Mouse (Mus musculus) midbrain, embryonic 15.5 days (tissue): ENCODE measurements around the gene Mup1. TPM values are rescaled to one million over a fixed set of nuclear protein-coding genes. Genes with fewer than 3 reads are reported as not detected.
"Not testable (repeated sequence)": the region's sequence is repeated elsewhere in the genome, so short reads cannot be mapped to it uniquely, and the experiment has no call there.

Experiments used
- ATAC-seq: fragments of 200-750 bp; cut with Nextera tagmentation; replicated peaks from 2 replicates; pipeline ENCODE4 v1.8.0; 2017; ENCODE audit warnings: moderate TSS enrichment
- H3K27ac ChIP-seq: fragments of 300-500 bp; sonication (generic); 2 replicates; pipeline ENCODE4 v1.5.1; 2015; ENCODE audit warnings: mild to moderate bottlenecking, inconsistent platforms
- H3K27me3 ChIP-seq: fragments of 300-500 bp; sonication (generic); replicated peaks from 2 replicates; pipeline ENCODE4 v1.6.1; 2015; ENCODE audit warnings: inconsistent platforms
- H3K36me3 ChIP-seq: fragments of 300-500 bp; sonication (generic); replicated peaks from 2 replicates; pipeline ENCODE4 v1.6.1; 2015; ENCODE audit warnings: inconsistent platforms
- H3K4me1 ChIP-seq: fragments of 300-500 bp; sonication (generic); 2 replicates; pipeline ENCODE4 v1.6.1; 2015; ENCODE audit warnings: inconsistent platforms
- H3K4me2 ChIP-seq: fragments of 300-500 bp; sonication (generic); 2 replicates; pipeline ENCODE4 v1.6.1; 2015; ENCODE audit warnings: inconsistent platforms, mild to moderate bottlenecking, moderate library complexity
- H3K4me3 ChIP-seq: fragments of 300-500 bp; sonication (generic); 2 replicates; pipeline ENCODE4 v1.5.1; 2015; ENCODE audit warnings: mild to moderate bottlenecking, inconsistent platforms
- H3K9ac ChIP-seq: fragments of 300-500 bp; sonication (generic); 2 replicates; pipeline ENCODE4 v1.6.1; 2015; ENCODE audit warnings: mild to moderate bottlenecking, inconsistent platforms
- H3K9me3 ChIP-seq: fragments of 300-500 bp; sonication (generic); 2 replicates; pipeline ENCODE4 v1.6.1; 2016; ENCODE audit warnings: inconsistent platforms
- WGBS: fragments of 180-500 bp; shearing (Covaris S2); methylation state at CpG from one replicate; pipeline ENCODE4 v1.1.7; 2015; ENCODE audit warnings: mixed read lengths; 5-methylcytosine and 5-hydroxymethylcytosine counted together
- polyA plus RNA-seq: library from polyadenylated mRNA; unstranded; fragments of >200 nt; fragmentation: Nextera tagmentation; extraction: Ambion mirVana; gene quantifications from 2 replicates; pipeline ENCODE4 v1.2.1, GENCODE M21; 2015

Mup1 gene
- not detected in 2 replicates for polyA plus RNA-seq

GRCm38 (mm10) chr4:60501860-60502259, at the start of gene Mup1:
Mup1 (minus strand) TSS chr4:60501960.
- 93% methylated on average over 2 of the region's 4 CpGs for WGBS

More at GRCm38 (mm10) chr4:60501860-60502259, at the start of gene Mup1:
- not testable (repeated sequence) for H3K4me1 ChIP-seq, ATAC-seq, H3K36me3 ChIP-seq, H3K27ac ChIP-seq, H3K27me3 ChIP-seq, H3K4me3 ChIP-seq, H3K4me2 ChIP-seq, H3K9ac ChIP-seq, H3K9me3 ChIP-seq

Other genes starting within 250 kb of the Mup1 start
- not detected in 2 replicates for gene Mup9, start 80.0 kb downstream of the Mup1 start, polyA plus RNA-seq
- gene Mup10, start 80.2 kb upstream of the Mup1 start, polyA plus RNA-seq = not detected in 2 replicates
- gene Mup11, start 160.5 kb upstream of the Mup1 start, polyA plus RNA-seq = not detected in 2 replicates
- gene Mup12, start 239.4 kb upstream of the Mup1 start, polyA plus RNA-seq = not detected in 2 replicates